Mouse (Mus musculus): ENCODE results near the gene Foxo1.

Foxo1 gene

DNA sequence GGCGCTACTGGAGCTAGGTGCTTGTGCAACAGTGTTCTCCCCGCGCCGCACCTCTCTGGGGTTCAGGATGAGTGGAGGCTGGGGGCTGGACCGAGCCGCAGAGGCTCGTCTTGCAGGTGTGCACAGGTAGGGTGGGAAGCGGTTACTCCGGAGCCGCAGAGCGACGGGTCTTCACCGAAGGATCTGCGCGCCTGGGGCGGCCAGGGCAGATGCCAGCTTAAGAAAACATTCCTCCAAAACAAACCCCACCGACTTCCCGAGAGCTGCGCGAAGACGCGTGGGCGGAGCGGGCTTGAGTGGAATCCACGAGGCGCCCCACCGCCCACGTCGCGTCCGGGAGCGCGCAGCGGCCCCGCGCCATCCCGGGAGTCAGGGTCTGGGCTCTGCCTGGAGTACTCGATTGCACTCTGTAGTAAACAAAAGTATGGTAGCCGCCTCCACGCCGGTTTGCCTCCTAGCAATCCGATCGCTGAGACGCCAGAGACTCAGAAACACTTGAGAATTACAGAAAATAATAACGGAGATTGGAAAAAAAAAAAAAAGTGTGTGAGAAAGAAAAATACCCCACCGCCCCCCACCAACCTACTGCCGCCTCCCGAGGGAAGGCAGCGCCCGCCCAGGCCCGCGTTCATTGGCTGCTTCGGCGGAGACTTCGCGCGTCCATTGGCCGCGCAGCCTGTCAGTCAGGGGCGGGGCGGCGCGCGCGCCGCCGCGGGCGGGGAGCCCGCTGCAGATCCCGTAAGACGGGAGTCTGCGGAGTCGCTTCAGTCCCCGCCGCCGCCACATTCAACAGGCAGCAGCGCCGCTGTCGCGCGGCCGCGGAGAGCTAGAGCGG is at the start of gene Foxo1:
TSS of gene Foxo1 (plus strand) at position 685 of the 835 bp plus-strand sequence.
- peak; percentile 94 for DNase-seq (ENCODE audit: extremely low spot score)

GRCm38 (mm10) chr3:52218864-52219263 is 49.3 kb upstream of the Foxo1 start:
- no peak for DNase-seq (ENCODE audit: extremely low spot score)

DNA sequence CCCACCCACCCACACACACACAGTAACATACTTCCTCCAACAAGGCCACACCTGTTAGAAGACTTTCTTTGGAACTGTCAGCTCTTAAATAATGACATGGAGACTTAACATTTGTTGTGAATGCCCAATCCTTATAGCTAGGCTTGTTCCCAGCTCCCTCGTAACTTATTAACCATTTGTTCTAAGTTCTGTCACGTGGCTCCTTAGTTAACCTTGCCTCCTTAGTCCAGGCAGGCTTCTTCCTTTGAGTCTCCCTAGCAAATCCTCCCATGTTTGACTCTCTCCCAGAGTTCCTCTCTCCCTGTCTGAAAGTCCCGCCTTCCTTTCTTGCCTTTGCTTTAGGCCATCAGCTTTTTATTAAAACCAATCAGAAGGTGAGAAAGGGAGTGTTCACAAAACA is 47.1 kb upstream of the Foxo1 start:
- DNase-seq (ENCODE audit: extremely low spot score) = no peak

- DNase-seq (ENCODE audit: extremely low spot score) = no peak
Observed at GRCm38 (mm10) chr3:52221931-52222330, 46.2 kb upstream of the Foxo1 start.

DNA sequence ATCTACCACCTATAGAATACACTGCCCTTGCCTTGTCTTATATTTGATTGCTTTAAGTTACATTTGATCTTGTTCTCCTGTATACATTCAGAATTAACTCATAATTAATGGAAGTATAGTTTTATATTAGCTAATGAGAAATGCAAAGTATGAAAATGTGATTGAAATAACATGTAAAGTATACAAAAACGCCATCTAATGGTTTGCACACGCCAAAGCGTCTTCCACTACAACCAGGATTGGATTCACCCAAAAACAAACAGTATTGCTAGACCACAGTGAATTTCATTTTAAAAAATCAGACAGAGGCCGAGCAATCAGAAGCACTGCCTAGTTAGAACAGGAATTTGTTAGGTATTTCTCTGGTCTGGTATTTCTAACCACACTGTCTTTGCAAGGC is 31.6 kb upstream of the Foxo1 start:
- no peak for DNase-seq (ENCODE audit: extremely low spot score)

GRCm38 (mm10) chr3:52237136-52237535 is 31.0 kb upstream of the Foxo1 start:
- DNase-seq (ENCODE audit: extremely low spot score) = no peak

DNA sequence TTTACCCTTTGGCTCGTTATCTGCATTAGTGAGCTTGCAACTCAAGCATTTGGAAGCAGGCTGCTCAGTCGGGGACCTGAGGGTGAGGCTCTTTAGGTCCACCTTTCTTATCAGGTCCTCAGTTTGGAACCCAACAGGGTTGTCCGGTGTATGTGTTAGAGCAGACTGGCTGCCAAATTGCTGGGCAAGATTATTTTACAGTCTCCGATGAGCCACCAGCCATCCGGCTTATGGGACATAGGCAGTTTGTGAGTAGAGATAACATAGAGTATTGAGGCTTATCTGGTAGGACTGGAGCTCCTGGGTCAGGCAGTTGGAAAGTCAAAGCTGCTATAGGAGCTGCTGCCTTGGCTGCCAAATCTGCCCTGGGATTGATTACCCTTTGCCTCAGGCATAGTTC is 27.1 kb upstream of the Foxo1 start:
- no peak for DNase-seq (ENCODE audit: extremely low spot score)

DNA sequence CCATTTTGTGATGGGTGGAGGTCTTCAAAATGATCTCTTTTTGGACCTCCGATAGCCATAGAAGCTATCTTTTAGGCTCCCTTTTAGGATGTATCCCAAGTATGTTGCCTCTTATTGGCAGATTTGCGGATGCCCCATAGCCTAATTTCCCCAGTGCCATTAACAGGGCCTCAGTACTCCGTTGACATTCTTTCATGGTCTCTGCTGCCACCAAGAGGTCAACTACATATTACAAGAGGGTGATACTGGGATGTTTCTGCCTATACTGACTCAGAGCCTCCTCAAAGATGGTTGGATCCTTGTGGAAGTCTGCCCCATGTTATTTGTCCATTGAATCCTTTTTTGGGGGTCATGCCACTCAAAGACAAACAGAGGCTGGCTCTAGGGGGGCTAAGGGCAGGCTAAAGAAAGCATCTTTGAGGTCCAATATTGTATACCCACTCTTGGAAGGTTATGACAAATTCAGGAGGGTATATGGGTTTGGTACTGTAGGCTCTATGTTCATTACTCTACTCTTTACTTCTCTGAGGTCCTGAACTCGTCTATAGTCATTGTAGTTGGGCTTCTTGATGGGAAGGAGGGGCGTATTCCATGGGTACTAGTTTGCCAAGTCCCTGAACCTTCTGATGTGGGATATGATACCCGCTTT is 25.6 kb upstream of the Foxo1 start:
- DNase-seq (ENCODE audit: extremely low spot score) = peak; percentile 80

DNA sequence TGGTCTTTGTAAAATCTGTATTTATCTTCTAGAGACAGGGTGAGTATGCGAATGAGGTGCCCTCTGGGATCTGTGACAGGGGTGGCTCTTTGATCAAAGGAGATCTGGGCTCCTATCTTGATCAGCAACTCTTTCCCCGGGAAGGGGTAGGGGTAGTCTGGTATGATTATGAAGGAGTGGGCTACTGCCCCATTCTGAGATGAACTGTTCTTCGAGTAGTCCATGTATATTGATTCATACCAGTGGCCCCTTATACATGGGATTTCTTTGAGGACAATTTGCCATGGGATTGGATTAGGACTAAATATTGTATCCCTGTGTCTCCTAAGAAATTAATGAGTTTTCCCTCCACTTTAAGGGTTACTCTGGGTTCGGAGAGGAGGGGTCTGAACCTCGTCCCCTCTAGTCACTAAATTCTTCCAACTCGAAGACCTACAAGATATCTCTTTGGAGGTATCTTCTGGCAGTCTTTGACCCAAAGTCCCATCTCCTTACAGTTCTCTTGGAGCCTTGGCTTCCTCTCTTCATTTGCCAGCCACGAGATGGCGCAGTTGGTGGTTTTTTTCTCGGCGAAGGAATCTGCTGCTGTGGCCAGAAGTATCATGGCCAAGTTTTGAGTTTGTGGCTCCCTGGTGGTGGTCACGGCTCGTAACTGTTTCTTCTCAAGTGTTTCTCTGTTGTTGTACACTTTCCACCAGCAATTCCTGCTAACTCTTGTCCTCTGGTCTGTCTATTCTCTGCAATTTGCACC is 24.7 kb upstream of the Foxo1 start:
- peak; percentile 46 for DNase-seq (ENCODE audit: extremely low spot score)

GRCm38 (mm10) chr3:52245996-52246830 is 21.9 kb upstream of the Foxo1 start:
- no peak for DNase-seq (ENCODE audit: extremely low spot score)

DNA sequence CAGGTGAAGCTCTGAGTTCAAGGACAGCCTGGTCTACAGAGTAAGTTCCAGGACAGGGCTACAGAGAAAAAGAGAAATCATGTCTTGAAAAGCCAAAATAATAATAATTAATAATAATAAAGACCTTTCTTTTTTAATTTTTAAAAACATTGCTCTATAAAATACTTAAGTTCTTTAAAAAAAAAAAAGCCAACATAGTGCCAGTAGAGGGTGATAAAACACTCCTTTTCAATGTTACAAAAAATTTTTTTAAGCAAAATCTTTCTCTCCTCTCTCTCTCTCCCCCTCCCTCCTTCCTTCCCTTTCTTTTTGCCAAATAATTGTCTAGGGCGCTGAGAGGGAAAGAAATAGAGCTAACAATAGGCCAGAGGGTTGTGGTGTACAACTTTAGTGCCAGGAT is 17.0 kb upstream of the Foxo1 start:
- no peak for DNase-seq (ENCODE audit: extremely low spot score)

- DNase-seq (ENCODE audit: extremely low spot score) = peak; percentile 44
Observed at GRCm38 (mm10) chr3:52253656-52254461, 14.3 kb upstream of the Foxo1 start.

- DNase-seq (ENCODE audit: extremely low spot score) = no peak
Observed at GRCm38 (mm10) chr3:52254496-52254895, 13.6 kb upstream of the Foxo1 start.

DNA sequence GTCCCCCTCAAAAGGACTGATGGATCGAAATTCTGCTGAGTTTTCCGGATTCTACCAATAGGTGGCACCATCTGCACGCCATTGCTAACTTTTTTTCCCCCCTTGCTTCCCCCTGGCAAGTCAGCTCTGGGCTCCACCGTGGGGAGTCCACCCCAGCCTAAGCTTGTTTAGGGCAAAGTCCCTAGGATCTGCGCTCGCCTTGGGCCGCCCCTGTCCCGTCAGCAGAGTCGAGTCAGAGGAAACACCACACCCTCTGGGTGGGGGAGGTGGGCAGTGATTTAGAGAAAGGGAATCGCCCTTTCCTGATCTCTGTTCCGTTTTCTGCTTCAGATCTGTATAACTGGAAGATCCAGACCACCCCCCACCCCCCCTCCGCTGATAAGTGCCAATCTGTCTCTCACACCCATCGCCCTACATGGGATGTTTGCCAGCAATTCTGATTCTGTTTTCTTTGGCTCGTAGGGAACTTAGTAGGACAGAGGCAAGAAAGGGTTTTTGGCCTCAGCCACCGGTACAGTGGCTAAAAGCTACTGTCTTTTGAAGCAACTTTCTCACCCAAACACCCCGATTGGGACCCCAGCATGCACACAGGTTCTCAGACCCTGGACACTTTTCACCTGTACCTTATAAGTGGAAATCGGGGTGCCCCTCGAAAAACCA is 10.2 kb upstream of the Foxo1 start:
- DNase-seq (ENCODE audit: extremely low spot score) = peak; percentile 79

DNA sequence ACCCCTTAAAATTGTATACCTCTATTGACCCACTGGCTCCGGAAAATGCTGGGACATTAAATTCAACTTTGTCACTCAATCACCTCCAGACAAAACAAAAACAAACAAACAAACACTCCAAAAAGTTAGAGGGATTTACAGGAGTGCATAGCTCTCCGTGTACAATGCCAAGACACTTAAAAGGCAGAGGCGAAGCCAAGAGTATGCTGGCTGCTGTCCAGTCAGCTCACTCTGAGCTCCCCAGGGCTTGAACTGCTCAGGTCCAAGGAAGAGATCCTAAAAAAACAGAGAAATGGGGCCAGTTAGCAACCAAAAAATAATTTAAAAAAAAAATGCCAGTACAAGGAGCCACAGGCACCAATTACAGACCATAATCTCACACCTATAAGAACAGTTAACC is 9.6 kb upstream of the Foxo1 start:
- DNase-seq (ENCODE audit: extremely low spot score) = no peak

DNA sequence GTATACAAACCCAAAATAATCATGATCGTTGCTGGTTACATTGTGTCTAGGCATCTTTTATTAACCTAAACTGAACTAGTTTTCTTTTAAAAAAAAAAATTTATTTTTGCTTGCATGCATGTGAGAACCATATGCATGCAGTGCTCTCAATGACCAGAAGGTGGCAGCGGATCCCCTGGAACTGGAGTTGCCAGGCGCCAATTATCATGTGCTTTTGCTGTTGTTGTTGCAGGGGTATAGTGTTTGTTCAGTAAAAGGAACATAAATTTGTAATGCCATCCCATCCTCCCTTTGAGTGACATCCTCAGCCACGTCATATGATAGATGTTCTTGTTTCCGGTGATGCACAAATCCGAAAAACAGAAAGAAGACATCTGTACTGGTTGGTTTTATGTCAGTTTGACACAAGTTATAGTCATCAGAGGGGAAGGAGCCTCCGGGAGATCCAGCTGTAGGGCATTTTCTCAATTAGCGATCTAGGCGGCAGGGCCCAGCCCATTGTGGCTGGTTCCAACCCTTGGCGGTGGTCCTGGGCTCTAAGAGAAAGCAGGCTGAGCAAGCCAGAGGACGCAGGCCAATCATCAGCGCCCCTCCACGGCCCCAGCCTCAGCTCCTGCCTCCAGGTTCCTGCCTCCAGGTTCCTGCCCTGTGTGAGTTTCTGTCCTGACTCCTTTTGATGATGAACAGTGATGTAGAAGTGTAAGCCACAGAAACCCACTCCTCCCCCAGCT is 5.5 kb upstream of the Foxo1 start:
- peak; percentile 79 for DNase-seq (ENCODE audit: extremely low spot score)

- DNase-seq (ENCODE audit: extremely low spot score) = no peak
Observed at GRCm38 (mm10) chr3:52264354-52264753, 3.8 kb upstream of the Foxo1 start.

- DNase-seq (ENCODE audit: extremely low spot score) = no peak
Observed at GRCm38 (mm10) chr3:52266606-52267160, 1.5 kb upstream of the Foxo1 start.

- DNase-seq (ENCODE audit: extremely low spot score) = no peak
Observed at GRCm38 (mm10) chr3:52267293-52267651, 864 bp upstream of the Foxo1 start.

DNA sequence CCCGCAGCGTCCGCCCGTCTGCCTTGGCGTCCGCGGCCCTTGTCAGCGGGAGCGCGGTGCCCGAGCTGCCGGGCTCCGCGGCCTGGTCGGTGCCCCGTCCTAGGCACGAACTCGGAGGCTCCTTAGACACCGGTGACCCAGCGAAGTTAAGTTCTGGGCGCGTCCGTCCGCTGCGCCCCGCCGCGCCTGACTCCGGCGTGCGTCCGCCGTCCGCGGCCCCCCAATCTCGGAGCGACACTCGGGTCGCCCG is 276 bp downstream of the Foxo1 start:
- no peak for DNase-seq (ENCODE audit: extremely low spot score)

Data from embryo, embryonic 9.5 days (tissue).